Mouse (Mus musculus) thymus, postnatal 25 days (tissue): ENCODE results near the gene Nuak2.
"Not testable (repeated sequence)": the region's sequence is repeated elsewhere in the genome, so short reads cannot be mapped to it uniquely, and the experiment has no call there.

Experiments
- DNase-seq: peaks from one replicate; pipeline ENCODE4 v3.0.0; 2022

Gene Nuak2

DNA sequence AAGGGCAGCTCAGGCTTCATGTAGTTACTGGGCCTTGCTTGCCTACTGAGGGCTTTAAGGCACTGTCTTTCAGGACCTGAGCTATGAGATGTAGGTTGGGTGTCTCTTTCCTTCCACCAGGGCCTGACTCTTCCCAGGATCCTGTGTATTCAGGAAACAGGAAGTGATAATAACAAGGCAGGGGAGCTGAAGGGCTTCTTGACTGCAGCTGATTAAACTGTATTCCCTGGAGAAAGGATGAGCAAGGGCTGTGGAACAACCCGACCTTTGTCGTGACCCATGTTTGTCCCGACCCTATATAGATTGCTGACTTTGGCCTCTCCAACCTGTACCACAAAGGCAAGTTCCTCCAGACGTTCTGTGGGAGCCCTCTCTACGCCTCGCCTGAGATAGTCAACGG lies 13.7 kb downstream of the Nuak2 start:
- DNase-seq = no peak

- DNase-seq = no peak
Observed at GRCm38 (mm10) chr1:132330397-132330796, 14.5 kb downstream of the Nuak2 start.

GRCm38 (mm10) chr1:132331283-132331682 lies 15.4 kb downstream of the Nuak2 start:
- DNase-seq = no peak

DNA sequence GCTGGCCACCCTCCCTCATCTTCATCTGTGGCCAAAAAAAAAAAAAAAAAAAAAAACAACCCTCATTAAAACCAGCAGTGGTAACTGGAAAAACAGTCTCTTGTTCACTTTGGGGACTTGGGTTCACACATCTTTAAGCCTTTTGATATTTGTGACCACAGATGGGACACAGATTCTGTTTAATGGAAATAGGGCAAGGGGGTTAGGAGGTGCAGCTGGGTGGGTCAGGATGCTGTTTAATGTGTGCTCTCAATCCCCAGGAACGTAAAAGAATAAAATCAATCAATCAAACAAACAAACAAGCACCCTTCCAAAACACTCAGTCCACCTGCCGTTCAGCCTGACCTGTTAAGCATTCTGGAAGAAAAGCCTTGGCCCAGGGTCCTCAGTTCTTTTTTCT lies 17.3 kb downstream of the Nuak2 start:
- DNase-seq = no peak

DNA sequence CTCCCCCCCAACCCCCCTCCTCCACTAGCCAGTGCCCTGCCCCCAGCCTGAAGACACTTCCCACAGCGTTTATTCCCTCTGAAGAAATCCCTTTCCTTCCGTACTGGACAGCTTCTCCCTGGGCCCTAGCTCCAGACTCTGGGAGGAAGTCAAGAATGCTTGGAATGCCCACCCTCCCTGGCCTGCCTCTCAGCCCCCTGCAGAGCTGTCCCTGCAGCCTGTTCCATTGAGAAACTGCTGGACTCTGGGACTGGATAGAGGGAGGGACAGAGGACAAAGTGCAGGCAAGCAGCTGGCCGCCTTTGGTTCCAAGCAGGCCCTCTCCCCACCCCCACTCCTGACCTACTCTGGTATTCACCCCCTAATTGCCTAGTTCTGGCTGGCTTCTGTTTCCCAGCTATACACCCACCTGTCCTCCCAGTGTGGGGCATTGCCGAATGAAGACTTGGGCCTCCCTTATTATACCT lies 17.8 kb downstream of the Nuak2 start:
- DNase-seq = no peak

GRCm38 (mm10) chr1:132334178-132334801 lies 18.4 kb downstream of the Nuak2 start:
- DNase-seq = no peak

GRCm38 (mm10) chr1:132335378-132335965 lies 19.5 kb downstream of the Nuak2 start:
- DNase-seq = no peak

- peak; percentile 18 for DNase-seq
Observed at GRCm38 (mm10) chr1:132336921-132337320, 21.0 kb downstream of the Nuak2 start.

DNA sequence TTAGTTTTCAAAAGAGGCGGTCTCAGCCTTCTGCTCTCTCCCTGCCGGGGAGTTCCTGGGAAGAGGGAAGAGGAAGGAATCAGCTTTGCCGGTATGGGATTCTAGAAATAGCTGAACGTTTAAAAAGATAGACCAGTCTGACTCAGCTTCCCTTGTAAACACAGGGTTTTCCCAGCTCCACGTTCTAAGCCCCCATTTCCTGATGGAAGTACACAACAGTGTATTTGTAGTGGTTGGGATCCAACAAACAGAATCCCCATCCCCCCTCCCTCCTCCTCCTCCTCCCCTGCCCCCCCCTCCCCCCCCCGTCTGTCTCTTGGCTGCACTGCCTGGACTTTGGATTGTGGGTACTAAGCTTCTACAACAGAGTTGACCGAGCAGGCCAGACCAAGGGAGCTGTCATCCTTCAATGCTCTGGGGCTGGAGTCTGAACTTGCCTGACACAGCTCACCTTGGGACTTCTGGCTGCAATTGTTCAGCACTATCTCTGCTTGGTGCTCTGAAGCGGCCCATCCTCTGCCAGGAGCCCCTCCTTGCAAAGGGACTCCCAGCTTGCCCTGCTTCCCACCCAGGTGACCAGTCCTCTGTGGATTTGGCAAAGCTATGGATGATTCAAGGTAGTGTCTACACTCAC lies 22.2 kb downstream of the Nuak2 start:
- DNase-seq = no peak

DNA sequence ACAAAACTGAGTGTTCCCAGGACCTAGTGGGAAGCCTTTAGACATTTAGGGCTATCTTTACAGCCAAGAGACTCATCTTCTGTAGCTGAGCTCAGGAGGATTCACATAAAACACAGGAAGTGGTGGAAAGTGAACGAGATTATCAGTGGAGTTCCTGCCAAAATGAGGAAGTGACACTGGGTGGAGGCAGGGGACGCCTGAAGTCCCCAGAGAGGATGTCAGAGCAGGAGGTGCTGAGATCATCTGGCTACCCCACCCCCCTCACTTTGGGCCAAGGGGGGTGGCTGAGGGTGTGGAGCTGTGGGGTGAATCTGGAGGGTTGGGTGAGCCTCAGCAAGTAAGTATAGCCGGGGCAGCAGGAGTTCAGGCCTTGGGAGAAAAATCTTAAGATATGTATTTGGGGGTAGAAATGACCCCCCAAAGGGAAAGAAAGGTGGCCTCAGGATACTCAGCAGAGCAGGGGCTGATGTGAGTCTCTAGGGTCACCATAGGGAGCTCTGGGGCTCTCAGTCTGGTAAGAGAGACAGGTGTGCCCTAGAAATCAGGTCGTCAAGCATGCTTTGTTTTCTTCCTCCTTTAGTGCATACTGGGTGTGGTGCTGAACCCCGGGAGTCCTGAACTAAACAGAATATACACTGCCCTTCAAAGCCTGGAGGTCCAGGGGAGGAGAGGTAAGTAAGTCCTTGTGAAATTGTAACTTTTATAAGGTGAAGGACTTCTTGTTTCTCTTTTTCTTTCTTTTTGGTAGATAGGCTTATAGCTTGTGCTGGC lies 26.0 kb downstream of the Nuak2 start:
- peak; percentile 73 for DNase-seq

- no peak for DNase-seq
Observed at GRCm38 (mm10) chr1:132342518-132342917, 26.6 kb downstream of the Nuak2 start.

DNA sequence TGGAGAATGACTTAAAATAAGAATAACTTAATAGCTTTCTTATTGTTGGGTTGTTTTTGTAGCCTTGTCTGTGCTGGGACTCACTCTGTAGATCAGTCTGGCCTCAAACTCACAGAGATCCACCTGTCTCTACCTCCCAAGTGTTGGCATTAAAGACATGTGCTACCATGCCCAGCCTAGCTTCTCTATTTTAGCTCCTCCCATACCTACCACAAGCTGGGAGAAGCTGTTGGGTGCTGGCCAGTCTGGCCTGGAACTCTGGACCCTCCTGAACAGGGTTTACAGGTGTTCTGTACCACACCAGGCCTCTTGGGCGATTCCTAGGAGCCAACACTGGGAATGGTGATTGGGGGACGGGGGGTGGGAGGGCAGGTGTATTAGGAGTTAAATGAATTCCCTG lies 27.3 kb downstream of the Nuak2 start:
- DNase-seq = no peak

- DNase-seq = no peak
Observed at GRCm38 (mm10) chr1:132343656-132344055, 27.7 kb downstream of the Nuak2 start.

DNA sequence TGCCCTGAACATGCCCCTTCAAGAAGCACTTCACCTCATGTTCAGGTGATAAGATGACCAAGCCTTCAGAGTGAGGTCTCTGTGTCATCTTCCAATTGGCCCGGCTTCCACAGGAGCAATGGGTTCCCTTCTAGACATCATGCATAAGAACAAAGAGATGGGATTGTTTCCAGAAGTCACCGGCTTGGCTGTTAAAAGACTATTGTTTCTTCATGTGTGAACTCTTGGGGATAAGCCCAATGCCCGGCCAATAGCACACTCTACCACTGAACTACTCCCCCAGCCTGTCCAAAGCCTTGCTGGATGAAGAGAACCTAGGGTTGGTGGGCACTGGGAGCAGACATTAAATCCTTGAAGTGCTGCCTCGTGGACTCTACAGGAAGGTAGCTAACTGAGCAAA lies 29.6 kb downstream of the Nuak2 start:
- no peak for DNase-seq

- no peak for DNase-seq
Observed at GRCm38 (mm10) chr1:132346134-132346851, 30.4 kb downstream of the Nuak2 start.

DNA sequence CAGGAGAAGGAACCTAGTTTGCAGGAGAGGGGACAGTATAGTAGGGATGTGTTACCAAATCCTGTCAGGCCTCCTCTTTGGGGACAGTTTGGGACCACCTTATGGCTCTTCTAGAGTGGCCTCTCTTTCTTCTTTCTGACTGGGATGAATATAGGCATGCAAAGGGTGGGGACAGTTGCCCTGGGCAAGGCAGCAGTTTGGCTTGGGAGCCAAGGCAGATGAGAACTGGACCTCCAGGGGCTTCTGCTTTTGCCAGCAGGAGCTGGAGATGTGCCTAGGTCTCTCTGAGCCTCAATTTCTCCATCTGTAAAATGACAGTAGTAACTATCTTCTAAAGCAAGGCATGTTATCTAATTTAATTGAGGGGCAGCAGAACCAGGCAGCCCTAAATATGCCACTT lies 31.0 kb downstream of the Nuak2 start:
- DNase-seq = no peak

DNA sequence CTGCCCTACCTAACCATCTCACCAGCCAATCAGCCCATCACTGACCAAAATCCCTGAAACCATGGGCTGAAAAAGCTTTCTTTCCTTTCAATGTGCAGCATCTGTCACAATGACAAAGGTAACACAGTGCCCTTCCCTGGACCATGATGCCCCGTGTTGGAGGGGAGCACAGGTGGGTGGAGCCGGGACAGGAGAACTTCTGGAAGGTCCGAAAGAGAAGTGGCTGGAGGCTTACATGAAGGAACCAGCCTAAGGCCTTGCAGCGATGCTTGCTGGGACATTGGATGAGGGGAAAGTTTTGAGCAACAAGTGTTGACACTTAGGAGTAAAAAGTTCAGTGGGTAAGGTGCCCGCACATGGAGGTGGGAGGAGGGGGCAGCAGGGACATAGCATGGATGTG lies 32.5 kb downstream of the Nuak2 start:
- DNase-seq = no peak

GRCm38 (mm10) chr1:132349049-132349448 lies 33.1 kb downstream of the Nuak2 start:
- DNase-seq = not testable (repeated sequence)

DNA sequence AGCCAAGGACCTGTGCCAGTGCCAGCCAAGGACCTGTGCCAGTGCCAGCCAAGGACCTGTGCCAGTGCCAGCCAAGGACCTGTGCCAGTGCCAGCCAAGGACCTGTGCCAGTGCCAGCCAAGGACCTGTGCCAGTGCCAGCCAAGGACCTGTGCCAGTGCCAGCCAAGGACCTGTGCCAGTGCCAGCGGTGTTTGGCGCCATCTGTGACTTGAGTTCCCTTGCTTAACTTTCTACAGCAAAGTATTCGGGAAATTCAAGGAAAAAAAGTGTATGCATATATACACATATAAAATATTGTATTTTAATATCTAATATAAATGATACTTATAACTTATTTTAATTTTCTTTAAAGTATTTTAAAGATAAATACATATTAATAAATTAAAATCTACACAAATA lies 33.7 kb downstream of the Nuak2 start:
- DNase-seq = not testable (repeated sequence)

DNA sequence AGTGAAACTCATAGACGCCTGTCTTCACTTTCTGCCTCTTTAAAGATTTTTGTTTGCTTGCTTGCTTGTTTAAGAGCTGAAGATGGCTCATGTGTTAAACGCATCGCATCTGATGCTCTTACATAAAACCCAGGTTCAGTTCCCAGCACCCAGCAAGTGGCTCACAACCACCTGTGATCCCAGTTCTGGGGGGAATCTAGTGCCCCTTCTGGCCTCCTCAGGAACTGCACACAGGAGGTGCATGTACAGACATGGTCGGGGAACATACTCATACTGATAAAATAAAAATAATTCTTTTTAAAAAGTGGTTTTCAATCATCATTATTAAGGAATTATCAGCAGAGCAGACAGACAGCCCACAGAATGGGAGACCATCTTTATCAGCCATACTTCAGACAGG lies 35.1 kb downstream of the Nuak2 start:
- DNase-seq = no peak

- DNase-seq = no peak
Observed at GRCm38 (mm10) chr1:132353389-132353788, 37.5 kb downstream of the Nuak2 start.

- DNase-seq = no peak
Observed at GRCm38 (mm10) chr1:132354234-132354633, 38.3 kb downstream of the Nuak2 start.

- DNase-seq = no peak
Observed at GRCm38 (mm10) chr1:132355162-132355601, 39.3 kb downstream of the Nuak2 start.
